Mouse (Mus musculus): ENCODE measurements around the gene Myh6.
A peak's percentile ranks its signal among the peaks of the same experiment; 100 is the strongest.
"Not testable (repeated sequence)": the region's sequence is repeated elsewhere in the genome, so short reads cannot be mapped to it uniquely, and the experiment has no call there.

The Myh6 gene

GRCm38 (mm10) chr14:54959197-54959596 lies 7.5 kb downstream of the Myh6 start:
- no peak for DNase-seq (ENCODE audit: low read depth in 2 of 2, low spot score in 2 of 2)

DNA sequence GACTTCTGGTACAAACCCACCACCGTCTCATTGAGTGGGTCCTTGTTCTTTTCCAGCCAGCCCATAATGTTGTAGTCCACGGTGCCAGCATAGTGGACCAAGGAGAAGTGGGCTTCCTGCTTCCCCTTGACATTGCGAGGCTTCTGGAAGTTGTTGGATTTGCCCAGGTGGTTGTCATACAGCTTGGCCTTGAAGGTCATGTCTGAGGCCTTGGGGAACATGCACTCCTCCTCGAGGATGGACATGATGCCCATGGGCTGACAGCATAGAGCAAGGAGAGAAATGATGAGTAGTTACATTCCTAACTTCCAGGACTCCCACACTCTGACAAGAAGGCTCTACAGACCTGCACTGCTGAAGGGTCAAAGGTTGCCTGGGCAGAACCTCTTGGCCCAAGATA lies 8.2 kb downstream of the Myh6 start:
- no peak for DNase-seq (ENCODE audit: low read depth in 2 of 2, low spot score in 2 of 2)

DNA sequence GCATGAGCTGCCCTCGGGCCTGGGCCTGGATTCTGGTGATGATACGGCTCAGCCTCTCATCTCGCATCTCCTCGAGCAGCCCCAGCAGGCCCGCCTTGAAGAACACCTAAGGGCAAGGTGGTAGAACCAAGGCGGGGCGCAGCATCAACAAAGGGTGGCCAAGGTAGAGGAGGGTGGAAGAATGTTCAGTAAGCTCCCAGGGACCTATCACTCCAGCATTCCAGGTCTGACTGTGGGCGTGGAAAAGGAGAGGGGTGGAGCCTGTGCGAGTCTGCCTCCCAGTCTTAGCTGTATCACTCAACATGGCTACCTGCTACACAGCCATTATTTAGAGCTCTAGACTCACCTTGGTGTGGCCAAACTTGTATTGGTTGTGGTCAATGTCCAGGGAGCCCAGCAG lies 10.2 kb downstream of the Myh6 start:
- DNase-seq (ENCODE audit: low read depth in 2 of 2, low spot score in 2 of 2): no peak

DNA sequence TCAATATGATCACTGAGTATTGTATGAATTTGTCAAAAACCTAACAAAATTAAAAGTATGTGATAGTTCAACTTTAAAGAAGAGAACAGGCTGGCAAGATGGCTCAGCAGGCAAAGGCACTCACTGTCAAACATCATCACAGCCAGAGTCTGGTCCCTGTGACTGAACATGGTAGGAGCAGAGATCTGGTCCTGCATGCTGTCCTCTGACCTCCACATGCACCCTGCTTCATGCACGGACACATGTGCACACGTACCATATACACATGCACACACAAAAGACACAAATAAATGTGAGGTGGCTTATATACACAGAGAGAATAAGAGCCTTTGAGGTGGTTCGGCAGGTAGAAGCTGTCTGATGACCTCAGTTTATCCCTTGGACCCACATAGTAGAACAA lies 11.2 kb downstream of the Myh6 start:
- DNase-seq (ENCODE audit: low read depth in 2 of 2, low spot score in 2 of 2): no peak

GRCm38 (mm10) chr14:54954474-54954873 lies 12.3 kb downstream of the Myh6 start:
- no peak for DNase-seq (ENCODE audit: low read depth in 2 of 2, low spot score in 2 of 2)

DNA sequence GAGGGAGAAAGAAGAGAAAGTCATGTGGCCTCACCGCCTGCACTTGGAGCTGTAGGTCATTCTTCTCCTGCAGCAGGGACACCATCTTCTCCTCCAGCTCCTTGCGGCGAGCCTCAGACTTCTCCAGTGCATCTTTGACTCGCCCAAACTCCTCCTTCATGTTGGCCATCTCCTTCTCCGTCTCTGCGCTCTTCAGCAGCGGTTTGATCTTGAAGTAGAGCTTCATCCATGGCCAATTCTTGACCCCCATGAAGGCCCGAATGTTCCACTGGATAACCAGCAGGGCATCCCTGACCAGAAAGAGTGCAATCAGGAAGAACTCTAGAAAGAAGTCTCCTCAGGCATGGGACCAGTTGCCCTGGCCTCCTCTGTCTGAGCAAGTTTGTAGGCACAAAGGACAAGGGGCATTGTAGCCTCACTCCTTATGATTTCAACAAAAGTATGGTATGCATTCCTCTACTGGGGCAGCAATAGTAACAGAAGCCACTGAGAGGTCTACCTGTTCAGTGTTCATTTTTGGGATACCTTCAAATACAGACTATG lies 13.0 kb downstream of the Myh6 start:
- no peak for DNase-seq (ENCODE audit: low read depth in 2 of 2, low spot score in 2 of 2)

GRCm38 (mm10) chr14:54951587-54951986 lies 15.1 kb downstream of the Myh6 start:
- DNase-seq (ENCODE audit: low read depth in 2 of 2, low spot score in 2 of 2): no peak

DNA sequence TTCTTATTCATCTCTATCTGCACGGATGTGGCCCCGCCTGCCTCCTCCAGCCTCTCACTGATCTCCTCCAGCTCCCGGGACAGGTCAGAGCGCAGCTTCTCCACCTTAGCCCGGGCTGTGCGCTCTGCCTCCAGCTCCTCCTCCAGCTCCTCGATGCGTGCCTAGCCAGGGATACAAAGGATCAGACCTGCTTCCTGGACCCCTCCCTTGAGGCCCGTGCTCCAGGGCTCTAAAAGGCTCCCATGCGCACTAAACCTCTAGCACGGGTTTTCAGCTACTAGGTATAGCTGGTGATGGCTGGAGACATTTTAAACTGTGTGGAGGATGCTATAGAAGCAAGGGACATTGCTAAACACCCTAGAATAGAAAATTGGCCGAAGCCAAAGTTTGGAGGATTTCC lies 16.2 kb downstream of the Myh6 start:
- DNase-seq (ENCODE audit: low read depth in 2 of 2, low spot score in 2 of 2): no peak

DNA sequence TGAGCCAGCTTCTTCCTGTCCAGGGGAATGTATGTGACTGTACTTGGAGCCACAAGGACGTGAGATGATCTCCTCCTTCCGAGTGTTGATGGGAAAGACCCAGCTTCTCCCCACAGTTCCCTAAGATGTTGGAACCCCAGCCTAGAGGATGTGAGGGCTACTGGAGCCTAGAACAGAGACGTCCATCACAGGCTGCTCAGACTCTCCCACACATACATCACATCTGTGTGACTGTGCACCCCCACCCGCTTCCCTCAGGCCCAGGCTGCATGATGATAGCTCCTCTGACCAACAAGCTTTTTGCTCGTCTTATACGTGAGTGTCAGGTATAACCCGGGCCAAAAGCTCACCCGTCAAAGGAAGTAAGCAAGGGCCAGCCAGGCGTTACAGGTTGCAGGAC lies 17.9 kb downstream of the Myh6 start:
- DNase-seq (ENCODE audit: low read depth in 2 of 2, low spot score in 2 of 2): no peak

DNA sequence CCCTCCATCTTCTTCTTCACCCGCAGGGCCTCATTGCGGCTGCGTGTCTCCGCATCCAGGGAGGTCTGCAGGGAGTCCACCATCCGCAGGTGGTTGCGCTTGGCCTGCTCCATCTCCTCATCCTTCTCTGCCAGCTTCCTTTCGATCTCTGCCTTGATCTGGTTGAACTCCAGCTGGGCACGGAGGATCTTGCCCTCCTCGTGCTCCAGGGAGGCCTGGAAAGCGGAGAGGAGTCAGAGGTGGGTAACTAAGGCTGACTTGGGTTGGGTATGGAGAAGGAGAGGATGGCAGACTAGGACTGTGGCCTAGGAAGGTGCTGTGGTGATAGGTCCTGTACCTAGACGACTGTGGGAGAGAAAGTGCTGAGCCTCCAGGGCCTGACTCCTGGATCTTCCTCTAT lies 19.7 kb downstream of the Myh6 start:
- not testable (repeated sequence) for DNase-seq (ENCODE audit: low read depth in 2 of 2, low spot score in 2 of 2)

DNA sequence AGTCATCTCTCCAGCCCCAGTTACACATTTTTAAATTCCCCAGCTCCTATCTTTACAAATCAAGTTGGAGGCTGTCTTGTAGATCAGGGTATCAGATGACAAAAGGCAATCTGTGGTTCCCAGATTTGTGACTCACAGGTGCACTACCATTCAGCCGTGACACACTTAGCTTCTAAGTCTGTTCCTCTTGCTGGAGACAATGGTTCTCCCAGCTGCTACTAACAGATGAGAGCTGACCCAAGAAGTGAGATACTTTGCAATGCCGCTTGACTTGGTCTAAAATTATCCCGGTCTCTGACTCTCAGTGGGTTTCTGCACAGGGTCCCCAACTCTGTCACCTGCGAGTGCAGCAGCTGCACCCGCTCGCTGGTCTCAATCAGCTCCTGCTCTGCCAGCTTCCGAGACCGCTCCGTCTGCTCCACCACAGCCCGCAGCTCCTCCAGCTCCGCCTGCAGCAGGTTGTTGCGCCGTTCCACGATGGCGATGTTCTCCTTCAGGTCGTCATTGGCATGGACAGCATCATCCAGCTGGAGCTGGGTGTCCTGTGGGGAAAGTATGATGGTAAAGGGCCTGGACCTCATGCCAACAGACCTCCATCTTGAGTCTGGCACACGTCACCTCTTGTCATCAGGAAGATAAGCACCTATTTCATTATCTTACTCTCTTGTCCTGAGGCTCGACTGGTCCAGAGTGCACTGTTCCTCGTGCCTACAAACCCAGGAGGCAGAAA lies 20.6 kb downstream of the Myh6 start:
- DNase-seq (ENCODE audit: low read depth in 2 of 2, low spot score in 2 of 2): no peak

GRCm38 (mm10) chr14:54944939-54945338 lies 21.8 kb downstream of the Myh6 start:
- DNase-seq (ENCODE audit: low read depth in 2 of 2, low spot score in 2 of 2): no peak

- DNase-seq (ENCODE audit: low read depth in 2 of 2, low spot score in 2 of 2): no peak
These were observed 22.8 kb downstream of the Myh6 start for GRCm38 (mm10) chr14:54943971-54944370.

DNA sequence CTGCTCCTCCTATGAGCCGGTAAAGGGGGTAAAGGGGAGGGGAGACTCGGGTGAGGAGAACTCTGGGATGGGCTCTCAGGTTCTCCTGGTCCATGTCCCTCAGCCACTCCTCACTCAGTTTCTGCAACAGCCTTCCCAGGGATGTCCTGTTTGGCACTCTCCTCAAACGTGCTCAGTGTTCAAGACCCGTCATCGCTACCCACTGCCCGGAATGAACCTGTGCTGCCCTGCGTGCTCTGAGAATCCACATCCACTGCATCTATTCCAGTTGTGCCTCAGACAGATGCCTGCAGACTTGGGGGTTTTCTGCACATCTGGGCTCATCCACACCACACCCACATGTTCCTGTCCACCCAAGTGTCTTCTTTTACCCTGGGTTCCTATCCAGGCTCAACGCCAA lies 24.2 kb downstream of the Myh6 start:
- no peak for DNase-seq (ENCODE audit: low read depth in 2 of 2, low spot score in 2 of 2)

GRCm38 (mm10) chr14:54941024-54941978 lies 25.4 kb downstream of the Myh6 start:
- DNase-seq (ENCODE audit: low read depth in 2 of 2, low spot score in 2 of 2): no peak

DNA sequence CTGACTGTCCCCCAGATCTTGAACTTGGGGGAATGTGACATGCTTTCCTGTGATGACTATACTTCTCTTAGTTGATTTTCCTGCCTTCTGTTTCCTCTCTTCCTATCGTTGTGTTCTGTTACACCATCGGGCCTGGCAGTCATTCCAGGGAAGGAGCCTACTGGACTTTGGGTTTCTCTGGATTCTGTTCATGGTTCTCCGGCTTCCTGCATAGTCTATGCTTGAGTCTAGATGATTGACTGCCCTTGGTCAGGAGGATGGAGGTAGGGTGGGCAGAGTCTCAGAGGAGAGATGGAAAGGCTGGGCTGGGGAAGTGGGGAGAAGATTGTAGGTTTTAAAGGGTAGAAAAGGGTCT lies 26.6 kb downstream of the Myh6 start:
- DNase-seq (ENCODE audit: low read depth in 2 of 2, low spot score in 2 of 2): no peak

DNA sequence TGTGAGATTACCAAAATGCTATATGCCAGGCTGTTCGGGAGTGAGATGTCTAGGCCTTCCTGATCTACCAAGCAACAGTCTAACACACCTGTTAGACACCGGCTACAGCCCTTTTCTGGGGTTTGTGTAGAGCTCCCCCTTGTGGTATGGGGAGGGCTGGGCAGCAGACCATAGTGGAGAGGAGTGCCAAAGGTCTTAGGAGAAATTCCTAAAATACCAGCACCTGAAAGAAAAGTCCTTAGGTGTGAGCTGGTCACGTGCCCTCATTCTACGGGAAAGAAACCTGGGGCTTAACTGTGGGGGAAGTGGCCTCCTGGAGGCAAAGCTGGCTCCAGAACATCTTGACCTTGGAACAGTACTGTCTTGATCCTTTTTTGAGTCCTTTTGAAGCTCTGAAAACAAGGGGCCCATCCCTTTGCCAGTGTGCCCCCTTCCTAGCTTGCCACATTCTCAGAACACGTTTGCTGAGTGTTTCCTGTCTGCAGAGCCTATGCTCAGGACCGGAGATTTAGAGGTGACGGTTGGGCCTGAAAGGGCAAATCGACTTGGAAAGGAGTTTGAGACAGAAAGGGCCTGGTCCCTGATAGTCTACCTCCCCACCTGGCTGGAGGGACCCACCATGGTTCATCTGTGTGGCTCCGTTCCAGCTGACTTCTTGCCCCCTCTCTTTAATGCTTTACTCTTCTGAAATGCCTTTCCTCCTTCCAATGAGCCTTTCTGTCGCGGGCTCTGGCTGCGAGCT lies 27.1 kb downstream of the Myh6 start:
- DNase-seq (ENCODE audit: low read depth in 2 of 2, low spot score in 2 of 2): peak; percentile 53 to 68

DNA sequence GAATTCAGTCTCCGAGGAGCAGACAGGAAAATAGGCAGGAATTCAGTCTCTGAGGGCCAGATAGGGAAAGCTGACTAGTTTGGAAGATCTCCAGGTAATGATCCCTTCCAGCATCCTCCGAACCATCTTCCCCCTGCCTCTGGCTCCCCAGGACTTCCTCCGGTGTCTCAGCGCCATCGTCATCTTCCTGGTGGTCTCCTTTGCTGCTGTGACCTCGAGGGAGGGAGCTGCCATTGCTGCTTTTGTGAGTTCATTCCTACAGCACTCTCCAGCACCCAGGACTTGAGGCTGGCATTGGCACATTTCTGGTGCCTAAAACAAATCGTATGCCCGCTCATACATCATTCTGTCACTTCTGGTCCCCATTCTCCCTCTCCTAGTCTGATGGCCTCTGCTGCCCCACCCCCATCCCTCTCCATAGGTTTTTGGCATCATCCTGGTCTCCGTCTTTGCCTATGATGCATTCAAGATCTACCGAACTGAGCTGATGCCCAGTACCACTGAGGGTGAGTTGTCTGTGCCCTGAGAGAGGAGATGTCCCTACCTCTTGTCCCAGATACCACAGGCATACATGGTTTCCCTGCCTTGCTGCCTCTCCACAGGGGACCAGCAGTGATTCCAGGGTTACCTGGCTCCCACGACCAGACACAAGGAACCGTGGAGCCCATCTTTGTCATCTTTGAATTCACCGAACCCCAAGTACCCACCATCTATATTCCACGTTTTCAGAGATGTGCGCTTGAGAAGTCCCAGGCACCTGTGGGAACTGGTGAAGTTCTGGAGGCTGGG lies 28.1 kb downstream of the Myh6 start:
- no peak for DNase-seq (ENCODE audit: low read depth in 2 of 2, low spot score in 2 of 2)

- DNase-seq (ENCODE audit: low read depth in 2 of 2, low spot score in 2 of 2): no peak
These were observed 29.2 kb downstream of the Myh6 start for GRCm38 (mm10) chr14:54937361-54938182.

GRCm38 (mm10) chr14:54936831-54937160 lies 29.9 kb downstream of the Myh6 start:
- no peak for DNase-seq (ENCODE audit: low read depth in 2 of 2, low spot score in 2 of 2)

Data from CD8-positive naive resting alpha-beta T cell, adult 2 months (primary cell).